Mouse (Mus musculus): ENCODE measurements around the gene Sfrp5. TPM values are rescaled to one million over a fixed set of nuclear protein-coding genes. Genes with fewer than 3 reads are reported as not detected.

The Sfrp5 gene
- polyA plus RNA-seq, 1 experiment from 2014 or later: 2.7 TPM

GRCm38 (mm10) chr19:42182673-42183072 is 19.4 kb downstream of the Sfrp5 start:
- H3K4me3 ChIP-seq (ENCODE audit: low read length): no peak overlapping the region
- ATAC-seq: no peak
- H3K27ac ChIP-seq (ENCODE audit: low read depth, low read length): no peak overlapping the region
- H3K9me3 ChIP-seq (ENCODE audit: control insufficient read depth, low read length): no peaks in the 10 kb centered on the region
- WGBS: 68% methylated on average over 6 of the region's 6 CpGs
- no peak overlapping the region for H3K4me2 ChIP-seq (ENCODE audit: low read length)
- H3K27me3 ChIP-seq (replicated peaks; ENCODE audit: control insufficient read depth, insufficient read depth, low read length): no peaks in the 10 kb centered on the region
- H3K9ac ChIP-seq (ENCODE audit: low read depth, low read length): no peak overlapping the region
- no peaks in the 10 kb centered on the region for H3K4me1 ChIP-seq (ENCODE audit: control insufficient read depth, insufficient read depth, low read depth, low read length)
- H3K36me3 ChIP-seq (ENCODE audit: control insufficient read depth, insufficient read depth, low read length): peaks cover 38% of the 10 kb centered on the region

- Histone ChIP-seq H3K36me3 (ENCODE audit: control insufficient read depth, insufficient read depth, low read length) (peaks cover 32% of the 10 kb centered on the region), H3K4me2 (ENCODE audit: low read length) (no peak overlapping the region), H3K4me3 (ENCODE audit: low read length) (no peak overlapping the region), H3K9me3 (ENCODE audit: control insufficient read depth, low read length) (no peaks in the 10 kb centered on the region), H3K27ac (ENCODE audit: low read depth, low read length) (no peak overlapping the region), H3K4me1 (ENCODE audit: control insufficient read depth, insufficient read depth, low read depth, low read length) (no peaks in the 10 kb centered on the region), H3K9ac (ENCODE audit: low read depth, low read length) (no peak overlapping the region; the same call in 1 of the 2 replicates), H3K27me3 (replicated peaks; ENCODE audit: control insufficient read depth, insufficient read depth, low read length) (no peaks in the 10 kb centered on the region)
- 93% methylated on average over 14 of the region's 14 CpGs for WGBS
- no peak for ATAC-seq
Measured at GRCm38 (mm10) chr19:42179356-42179755, 22.7 kb downstream of the Sfrp5 start.

GRCm38 (mm10) chr19:42177461-42177860 is 24.6 kb downstream of the Sfrp5 start:
- Histone ChIP-seq H3K9me3 (ENCODE audit: control insufficient read depth, low read length) (no peaks in the 10 kb centered on the region), H3K4me3 (ENCODE audit: low read length) (no peak overlapping the region), H3K4me1 (ENCODE audit: control insufficient read depth, insufficient read depth, low read depth, low read length) (peaks cover 2% of the 10 kb centered on the region; the same call in 1 of the 2 replicates), H3K27ac (ENCODE audit: low read depth, low read length) (no peak overlapping the region), H3K36me3 (ENCODE audit: control insufficient read depth, insufficient read depth, low read length) (peaks cover 17% of the 10 kb centered on the region), H3K9ac (ENCODE audit: low read depth, low read length) (no peak overlapping the region), H3K4me2 (ENCODE audit: low read length) (no peak overlapping the region), H3K27me3 (replicated peaks; ENCODE audit: control insufficient read depth, insufficient read depth, low read length) (no peaks in the 10 kb centered on the region)
- WGBS: 88% methylated on average over 2 of the region's 2 CpGs
- no peak for ATAC-seq

- Histone ChIP-seq H3K4me2 (ENCODE audit: low read length) (no peak overlapping the region), H3K9ac (ENCODE audit: low read depth, low read length) (no peak overlapping the region), H3K9me3 (ENCODE audit: control insufficient read depth, low read length) (no peaks in the 10 kb centered on the region), H3K36me3 (ENCODE audit: control insufficient read depth, insufficient read depth, low read length) (peaks cover 17% of the 10 kb centered on the region), H3K27me3 (replicated peaks; ENCODE audit: control insufficient read depth, insufficient read depth, low read length) (no peaks in the 10 kb centered on the region), H3K4me3 (ENCODE audit: low read length) (no peak overlapping the region), H3K27ac (ENCODE audit: low read depth, low read length) (no peak overlapping the region), H3K4me1 (ENCODE audit: control insufficient read depth, insufficient read depth, low read depth, low read length) (peaks cover 4% of the 10 kb centered on the region)
- ATAC-seq: no peak
- 86% methylated on average over 7 of the region's 7 CpGs for WGBS
Measured at GRCm38 (mm10) chr19:42176841-42177240, 25.2 kb downstream of the Sfrp5 start.

GRCm38 (mm10) chr19:42170025-42170969 is 31.8 kb downstream of the Sfrp5 start:
- Histone ChIP-seq H3K4me3 (ENCODE audit: low read length) (peak overlapping the region; percentile 83), H3K36me3 (ENCODE audit: control insufficient read depth, insufficient read depth, low read length) (no peaks in the 10 kb centered on the region), H3K4me1 (ENCODE audit: control insufficient read depth, insufficient read depth, low read depth, low read length) (peaks cover 24% of the 10 kb centered on the region), H3K27me3 (replicated peaks; ENCODE audit: control insufficient read depth, insufficient read depth, low read length) (peaks cover 9% of the 10 kb centered on the region), H3K9ac (ENCODE audit: low read depth, low read length) (peak overlapping the region; percentile 74), H3K9me3 (ENCODE audit: control insufficient read depth, low read length) (no peaks in the 10 kb centered on the region), H3K4me2 (ENCODE audit: low read length) (peak overlapping the region; percentile 78), H3K27ac (ENCODE audit: low read depth, low read length) (peak overlapping the region; percentile 36; the same call in 1 of the 2 replicates)
- 2% methylated on average over 48 of the region's 56 CpGs for WGBS
- ATAC-seq: peak; percentile 94

GRCm38 (mm10) chr19:42169322-42169975 is 32.6 kb downstream of the Sfrp5 start:
- peak overlapping the region; percentile 78; the same call in 1 of the 2 replicates for H3K4me2 ChIP-seq (ENCODE audit: low read length)

GRCm38 (mm10) chr19:42167489-42167888 is 34.6 kb downstream of the Sfrp5 start:
- H3K27ac ChIP-seq (ENCODE audit: low read depth, low read length): no peak overlapping the region
- 71% methylated on average over 9 of the region's 9 CpGs for WGBS
- H3K9me3 ChIP-seq (ENCODE audit: control insufficient read depth, low read length): no peaks in the 10 kb centered on the region
- peaks cover 22% of the 10 kb centered on the region for H3K4me1 ChIP-seq (ENCODE audit: control insufficient read depth, insufficient read depth, low read depth, low read length)
- no peak overlapping the region for H3K4me2 ChIP-seq (ENCODE audit: low read length)
- H3K9ac ChIP-seq (ENCODE audit: low read depth, low read length): no peak overlapping the region
- no peak for ATAC-seq
- H3K4me3 ChIP-seq (ENCODE audit: low read length): no peak overlapping the region
- H3K27me3 ChIP-seq (replicated peaks; ENCODE audit: control insufficient read depth, insufficient read depth, low read length): peaks cover 9% of the 10 kb centered on the region
- H3K36me3 ChIP-seq (ENCODE audit: control insufficient read depth, insufficient read depth, low read length): no peaks in the 10 kb centered on the region

More at GRCm38 (mm10) chr19:42169322-42169975, 32.6 kb downstream of the Sfrp5 start:
- WGBS: 55% methylated on average over 10 of the region's 10 CpGs
- H3K27me3 ChIP-seq (replicated peaks; ENCODE audit: control insufficient read depth, insufficient read depth, low read length): peaks cover 9% of the 10 kb centered on the region
- H3K4me3 ChIP-seq (ENCODE audit: low read length): peak overlapping the region; percentile 83; the same call in 1 of the 2 replicates
- no peaks in the 10 kb centered on the region for H3K9me3 ChIP-seq (ENCODE audit: control insufficient read depth, low read length)
- peak overlapping the region; percentile 74 for H3K9ac ChIP-seq (ENCODE audit: low read depth, low read length)
- H3K4me1 ChIP-seq (ENCODE audit: control insufficient read depth, insufficient read depth, low read depth, low read length): peaks cover 24% of the 10 kb centered on the region
- peak overlapping the region; percentile 24; the same call in 1 of the 2 replicates for H3K27ac ChIP-seq (ENCODE audit: low read depth, low read length)
- 0 out of 2 replicates have a peak, but pooled peaks have one; percentile 2 for ATAC-seq
- no peaks in the 10 kb centered on the region for H3K36me3 ChIP-seq (ENCODE audit: control insufficient read depth, insufficient read depth, low read length)

GRCm38 (mm10) chr19:42166766-42167165 is 35.3 kb downstream of the Sfrp5 start:
- 31% methylated on average over 3 of the region's 3 CpGs for WGBS
- Histone ChIP-seq H3K27me3 (replicated peaks; ENCODE audit: control insufficient read depth, insufficient read depth, low read length) (peaks cover 9% of the 10 kb centered on the region), H3K4me3 (ENCODE audit: low read length) (no peak overlapping the region), H3K27ac (ENCODE audit: low read depth, low read length) (no peak overlapping the region), H3K4me1 (ENCODE audit: control insufficient read depth, insufficient read depth, low read depth, low read length) (peaks cover 19% of the 10 kb centered on the region), H3K4me2 (ENCODE audit: low read length) (no peak overlapping the region), H3K9me3 (ENCODE audit: control insufficient read depth, low read length) (no peaks in the 10 kb centered on the region), H3K9ac (ENCODE audit: low read depth, low read length) (no peak overlapping the region), H3K36me3 (ENCODE audit: control insufficient read depth, insufficient read depth, low read length) (no peaks in the 10 kb centered on the region)
- ATAC-seq: no peak

- Histone ChIP-seq H3K27ac (ENCODE audit: low read depth, low read length) (no peak overlapping the region), H3K9ac (ENCODE audit: low read depth, low read length) (peak overlapping the region; percentile 0; the same call in 1 of the 2 replicates), H3K4me1 (ENCODE audit: control insufficient read depth, insufficient read depth, low read depth, low read length) (peaks cover 13% of the 10 kb centered on the region), H3K4me3 (ENCODE audit: low read length) (no peak overlapping the region), H3K4me2 (ENCODE audit: low read length) (peak overlapping the region; percentile 47), H3K36me3 (ENCODE audit: control insufficient read depth, insufficient read depth, low read length) (no peaks in the 10 kb centered on the region), H3K27me3 (replicated peaks; ENCODE audit: control insufficient read depth, insufficient read depth, low read length) (peaks cover 9% of the 10 kb centered on the region), H3K9me3 (ENCODE audit: control insufficient read depth, low read length) (no peaks in the 10 kb centered on the region)
- WGBS: 5% methylated on average over 12 of the region's 12 CpGs
- ATAC-seq: no peak
Measured at GRCm38 (mm10) chr19:42166130-42166529, 35.9 kb downstream of the Sfrp5 start.
